Mouse (Mus musculus) forebrain, embryonic 16.5 days (tissue): ENCODE measurements at regions not wholly inside any gene's neighbourhood (a gene's known extent, or its start where the extent isn't known, plus 50 kb on each side); places are given as distances from the start of the nearest gene placed in this dataset.

Experiments
- ATAC-seq: fragments of 200-750 bp; cut with Nextera tagmentation; 2 replicates; pipeline ENCODE4 v1.8.0; 2017; ENCODE audit warnings: mild to moderate bottlenecking, moderate library complexity
- H3K27ac ChIP-seq: fragments of 300-500 bp; sonication (generic); 2 replicates; pipeline ENCODE4 v1.5.1; 2014; ENCODE audit warnings: low read length, control low read depth
- H3K27me3 ChIP-seq: fragments of 300-500 bp; sonication (generic); replicated peaks from 2 replicates; pipeline ENCODE4 v1.6.1; 2014; ENCODE audit warnings: low read length; ENCODE audit not compliant: control insufficient read depth, insufficient read depth
- H3K36me3 ChIP-seq: fragments of 300-500 bp; sonication (generic); 2 replicates; pipeline ENCODE4 v1.6.1; 2014; ENCODE audit not compliant: control insufficient read depth, insufficient read depth
- H3K4me1 ChIP-seq: fragments of 300-500 bp; sonication (generic); replicated peaks from 2 replicates; pipeline ENCODE4 v1.6.1; 2014; ENCODE audit warnings: low read length; ENCODE audit not compliant: control insufficient read depth, insufficient read depth
- H3K4me2 ChIP-seq: fragments of 300-500 bp; sonication (generic); 2 replicates; pipeline ENCODE4 v1.6.1; 2014; ENCODE audit warnings: mild to moderate bottlenecking, low read length, control low read depth
- H3K4me3 ChIP-seq: fragments of 300-500 bp; sonication (generic); replicated peaks from 2 replicates; pipeline ENCODE4 v1.5.1; 2014; ENCODE audit warnings: mild to moderate bottlenecking, low read length, control low read depth
- H3K9ac ChIP-seq: fragments of 300-500 bp; sonication (generic); replicated peaks from 2 replicates; pipeline ENCODE4 v1.6.1; 2014; ENCODE audit warnings: low read depth, low read length, control low read depth
- H3K9me3 ChIP-seq: fragments of 300-500 bp; sonication (generic); 2 replicates; pipeline ENCODE4 v1.6.1; 2016; ENCODE audit warnings: low read length; ENCODE audit not compliant: control insufficient read depth
- WGBS: fragments of 180-500 bp; shearing (Covaris S2); extraction: QIAGEN DNeasy Blood & Tissue Kit; methylation state at CpG from one replicate; pipeline ENCODE4 v1.1.7; 2014; 5-methylcytosine and 5-hydroxymethylcytosine counted together

DNA sequence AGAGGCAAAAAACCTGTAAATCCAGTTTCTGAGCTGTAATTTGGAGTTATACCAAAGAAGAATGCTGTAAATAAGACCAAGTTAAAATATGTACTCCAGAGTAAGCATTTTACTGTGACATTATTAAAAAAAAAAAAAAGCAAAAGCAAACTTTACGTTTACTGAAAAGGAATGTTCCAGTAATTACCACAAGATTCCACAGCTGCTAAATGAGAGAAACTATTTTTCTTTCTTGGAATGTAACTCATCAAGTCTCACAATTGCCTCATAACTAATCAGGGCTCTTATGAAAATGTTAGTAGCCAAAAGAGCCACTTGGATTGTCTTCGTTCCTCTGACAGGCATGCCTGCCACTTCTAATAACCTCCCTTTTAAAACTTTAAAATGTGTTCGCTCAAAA, 210.5 kb upstream of the Cited2 start:
- ATAC-seq: no peak
- no peak overlapping the region for H3K4me3 ChIP-seq
- no peaks in the 10 kb centered on the region for H3K27me3 ChIP-seq
- no peak overlapping the region for H3K27ac ChIP-seq
- H3K9me3 ChIP-seq: no peaks in the 10 kb centered on the region
- H3K4me1 ChIP-seq: peaks cover 4% of the 10 kb centered on the region; the same call in 1 of the 2 replicates
- H3K36me3 ChIP-seq: no peaks in the 10 kb centered on the region
- 54% methylated on average over 3 of the region's 3 CpGs for WGBS
- no peak overlapping the region for H3K4me2 ChIP-seq
- no peak overlapping the region for H3K9ac ChIP-seq

GRCm38 (mm10) chr10:17513756-17514155, 209.3 kb upstream of the Cited2 start:
- Histone ChIP-seq H3K27ac (no peak overlapping the region), H3K36me3 (no peaks in the 10 kb centered on the region), H3K9me3 (no peaks in the 10 kb centered on the region), H3K4me2 (no peak overlapping the region), H3K27me3 (no peaks in the 10 kb centered on the region), H3K4me3 (no peak overlapping the region), H3K9ac (no peak overlapping the region), H3K4me1 (peaks cover 4% of the 10 kb centered on the region; the same call in 1 of the 2 replicates)
- ATAC-seq: no peak
- WGBS: 84% methylated on average over 6 of the region's 6 CpGs

GRCm38 (mm10) chr10:17516068-17516467, 206.9 kb upstream of the Cited2 start:
- Histone ChIP-seq H3K27me3 (no peaks in the 10 kb centered on the region), H3K4me2 (no peak overlapping the region), H3K4me3 (no peak overlapping the region), H3K9me3 (no peaks in the 10 kb centered on the region), H3K4me1 (peaks cover 4% of the 10 kb centered on the region; the same call in 1 of the 2 replicates), H3K27ac (no peak overlapping the region), H3K36me3 (no peaks in the 10 kb centered on the region), H3K9ac (no peak overlapping the region)
- no peak for ATAC-seq
- WGBS: 94% methylated on average over 2 of the region's 2 CpGs

GRCm38 (mm10) chr10:17518423-17519175, 204.4 kb upstream of the Cited2 start:
- Histone ChIP-seq H3K36me3 (no peaks in the 10 kb centered on the region), H3K27me3 (no peaks in the 10 kb centered on the region), H3K9ac (no peak overlapping the region), H3K4me3 (no peak overlapping the region), H3K27ac (no peak overlapping the region), H3K4me1 (no peaks in the 10 kb centered on the region; the same call in 1 of the 2 replicates), H3K4me2 (no peak overlapping the region), H3K9me3 (no peaks in the 10 kb centered on the region)
- WGBS: 77% methylated on average over 9 of the region's 9 CpGs
- ATAC-seq: no peak

DNA sequence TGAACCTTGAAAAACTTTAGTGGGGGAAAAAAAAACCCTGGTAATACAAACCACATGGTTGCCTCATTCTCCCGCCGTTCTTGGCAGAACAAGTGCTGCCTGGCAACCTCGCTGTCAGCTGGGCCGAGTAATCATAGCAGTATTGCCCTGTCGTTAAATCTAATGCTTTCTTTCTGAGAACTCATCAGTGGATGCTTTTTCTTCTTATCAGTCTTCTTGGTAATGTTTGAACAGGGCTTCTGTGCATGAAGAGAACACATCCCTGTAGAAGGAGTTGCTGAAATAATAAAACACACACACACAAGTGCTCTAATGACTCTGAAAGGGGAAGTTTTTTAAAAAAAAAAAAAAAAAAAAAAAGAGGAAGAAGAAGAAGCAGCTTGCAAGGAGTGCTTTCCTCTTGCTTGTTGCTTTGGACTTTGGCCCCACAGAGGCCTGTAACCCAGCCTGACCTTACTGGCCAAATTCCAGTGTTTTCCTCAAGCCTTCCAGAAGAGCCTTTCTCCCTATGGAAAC, 200.9 kb upstream of the Cited2 start:
- no peak for ATAC-seq
- no peak overlapping the region for H3K27ac ChIP-seq
- WGBS: 25% methylated on average over 5 of the region's 5 CpGs
- H3K4me3 ChIP-seq: no peak overlapping the region
- H3K9me3 ChIP-seq: no peaks in the 10 kb centered on the region
- no peaks in the 10 kb centered on the region; the same call in 1 of the 2 replicates for H3K4me1 ChIP-seq
- H3K36me3 ChIP-seq: no peaks in the 10 kb centered on the region
- H3K4me2 ChIP-seq: no peak overlapping the region
- H3K9ac ChIP-seq: no peak overlapping the region
- no peaks in the 10 kb centered on the region for H3K27me3 ChIP-seq

GRCm38 (mm10) chr10:17523558-17524328, 199.3 kb upstream of the Cited2 start:
- 73% methylated on average over 6 of the region's 6 CpGs for WGBS
- no peak for ATAC-seq
- H3K4me3 ChIP-seq: no peak overlapping the region

DNA sequence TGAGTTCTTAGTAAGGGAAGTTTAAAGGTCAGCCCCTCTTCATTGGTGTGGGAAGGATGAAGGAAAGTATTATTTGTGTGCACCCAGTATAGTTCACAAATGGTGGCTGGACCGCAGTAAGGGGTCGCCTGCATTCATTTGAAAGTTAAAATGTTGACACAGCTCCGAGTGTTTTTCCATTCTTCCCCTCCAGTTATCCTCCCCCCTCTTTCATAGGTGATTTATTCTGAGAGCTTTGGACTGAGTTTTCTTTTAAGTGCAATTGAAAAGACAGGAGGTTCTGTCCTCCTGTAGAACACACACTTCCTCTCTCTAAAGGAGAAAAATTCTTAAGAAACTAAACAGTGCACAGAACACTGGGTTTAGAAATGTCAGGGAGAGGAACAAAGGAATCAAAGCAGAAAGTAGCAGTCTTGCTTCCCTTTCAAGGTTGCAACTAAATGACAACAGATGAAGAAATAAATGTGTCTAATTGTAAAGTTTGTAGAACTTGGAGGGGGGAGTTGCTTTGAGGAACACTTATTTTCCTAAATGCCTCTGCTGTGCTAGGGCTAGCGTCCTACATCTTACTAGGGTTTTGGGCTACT, 195.8 kb upstream of the Cited2 start:
- WGBS: 65% methylated on average over 4 of the region's 4 CpGs
- Histone ChIP-seq H3K4me3 (no peak overlapping the region), H3K27me3 (no peaks in the 10 kb centered on the region), H3K36me3 (no peaks in the 10 kb centered on the region), H3K9me3 (no peaks in the 10 kb centered on the region), H3K9ac (no peak overlapping the region), H3K27ac (no peak overlapping the region), H3K4me1 (no peaks in the 10 kb centered on the region), H3K4me2 (no peak overlapping the region)
- ATAC-seq: no peak

More at GRCm38 (mm10) chr10:17523558-17524328, 199.3 kb upstream of the Cited2 start:
- H3K36me3 ChIP-seq: no peaks in the 10 kb centered on the region
- H3K4me2 ChIP-seq: no peak overlapping the region
- H3K4me1 ChIP-seq: no peaks in the 10 kb centered on the region; the same call in 1 of the 2 replicates
- no peaks in the 10 kb centered on the region for H3K27me3 ChIP-seq
- H3K27ac ChIP-seq: no peak overlapping the region
- no peaks in the 10 kb centered on the region for H3K9me3 ChIP-seq
- no peak overlapping the region for H3K9ac ChIP-seq

DNA sequence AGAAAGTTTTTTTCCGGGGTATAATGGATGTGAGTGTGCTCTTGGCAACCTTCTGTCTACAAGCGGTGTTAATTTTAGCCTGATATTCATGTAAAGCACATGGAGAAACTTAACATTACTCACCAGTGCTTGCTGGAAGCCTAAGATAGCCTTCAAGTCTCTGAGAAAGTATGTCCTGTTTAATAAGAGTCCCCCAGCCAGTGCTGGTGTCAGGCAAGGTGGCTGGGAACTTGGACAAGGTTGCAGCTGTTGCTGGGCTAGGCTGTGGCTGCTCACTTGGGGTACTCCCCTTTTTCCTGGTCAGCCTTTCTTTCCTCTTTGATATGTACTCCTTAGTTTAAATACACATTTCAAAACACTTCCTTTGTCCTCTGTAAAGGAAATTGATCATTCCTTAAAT, 194.9 kb upstream of the Cited2 start:
- Histone ChIP-seq H3K36me3 (no peaks in the 10 kb centered on the region), H3K27ac (no peak overlapping the region), H3K27me3 (no peaks in the 10 kb centered on the region), H3K4me1 (no peaks in the 10 kb centered on the region), H3K9me3 (no peaks in the 10 kb centered on the region), H3K4me3 (no peak overlapping the region), H3K4me2 (no peak overlapping the region), H3K9ac (no peak overlapping the region)
- ATAC-seq: no peak
- 85% methylated on average over 2 of the region's 2 CpGs for WGBS

- 87% methylated on average over 6 of the region's 6 CpGs for WGBS
- no peak overlapping the region for H3K27ac ChIP-seq
- no peak overlapping the region for H3K4me2 ChIP-seq
- H3K9me3 ChIP-seq: no peaks in the 10 kb centered on the region
- H3K4me3 ChIP-seq: no peak overlapping the region
- H3K36me3 ChIP-seq: no peaks in the 10 kb centered on the region
- H3K27me3 ChIP-seq: no peaks in the 10 kb centered on the region
- no peak for ATAC-seq
- no peaks in the 10 kb centered on the region for H3K4me1 ChIP-seq
- no peak overlapping the region for H3K9ac ChIP-seq
These were observed 194.2 kb upstream of the Cited2 start for GRCm38 (mm10) chr10:17528846-17529245.
